Mouse (Mus musculus) adrenal gland, postnatal 25 days (tissue): ENCODE results near the gene Klf17. TPM values are rescaled to one million over a fixed set of nuclear protein-coding genes. Genes with fewer than 3 reads are reported as not detected.

ENCODE experiments used
- total RNA-seq: library from RNA; stranded (reverse); gene quantifications from 2 replicates; pipeline ENCODE4 v1.2.3, GENCODE M21; 2021

Klf17 gene
- total RNA-seq, 1 experiment from 2014 or later: not detected

Other genes starting within 250 kb of the Klf17 start
- 67.9 and 76.2 TPM in 2 replicates for gene Eri3, start 215.3 kb downstream of the Klf17 start, total RNA-seq
- 26.7 and 32.7 TPM in 2 replicates for gene Dmap1, start 83.4 kb downstream of the Klf17 start, total RNA-seq
- not detected in 2 replicates for gene Gm12845, start 41.2 kb downstream of the Klf17 start, total RNA-seq
- gene Slc6a9, start 68.9 kb upstream of the Klf17 start, total RNA-seq: 17.2 and 18.3 TPM in 2 replicates
- 0.79 TPM in 1 of 2 replicates, not detected in the other for gene Ccdc24, start 106.9 kb upstream of the Klf17 start, total RNA-seq
- 12.6 and 18.6 TPM in 2 replicates for gene B4galt2, start 117.8 kb upstream of the Klf17 start, total RNA-seq
- 231 and 241 TPM in 2 replicates for gene Atp6v0b, start 121.7 kb upstream of the Klf17 start, total RNA-seq
- gene Dph2, start 126.4 kb upstream of the Klf17 start, total RNA-seq: 10.6 and 14.2 TPM in 2 replicates
- gene Ipo13, start 149.4 kb upstream of the Klf17 start, total RNA-seq: 41.5 and 48.5 TPM in 2 replicates
- gene Artn, start 164.1 kb upstream of the Klf17 start, total RNA-seq: 0.33 TPM in 1 of 2 replicates, not detected in the other